Mouse (Mus musculus) lung, embryonic 16.5 days (tissue): ENCODE measurements around the gene Gm7879. TPM values are rescaled to one million over a fixed set of nuclear protein-coding genes. Genes with fewer than 3 reads are reported as not detected.
"Not testable (repeated sequence)": the region's sequence is repeated elsewhere in the genome, so short reads cannot be mapped to it uniquely, and the experiment has no call there.

Experiments used
- ATAC-seq: fragments of 200-750 bp; cut with Nextera tagmentation; 2 replicates; pipeline ENCODE4 v1.8.0; 2017; ENCODE audit warnings: low read depth, mild to moderate bottlenecking, moderate library complexity
- H3K27ac ChIP-seq: fragments of 300-500 bp; sonication (generic); 2 replicates; pipeline ENCODE4 v1.5.1; 2014; ENCODE audit warnings: mild to moderate bottlenecking, control low read depth, low read length
- H3K27me3 ChIP-seq: fragments of 300-500 bp; sonication (generic); 2 replicates; pipeline ENCODE4 v1.6.1; 2014; ENCODE audit warnings: low read depth, low read length, mixed read lengths; ENCODE audit not compliant: control insufficient read depth, insufficient read depth
- H3K36me3 ChIP-seq: fragments of 300-500 bp; sonication (generic); 2 replicates; pipeline ENCODE4 v1.6.1; 2014; ENCODE audit warnings: low read length; ENCODE audit not compliant: control insufficient read depth, insufficient read depth
- H3K4me1 ChIP-seq: fragments of 300-500 bp; sonication (generic); replicated peaks from 2 replicates; pipeline ENCODE4 v1.6.1; 2014; ENCODE audit warnings: low read length, mixed read lengths; ENCODE audit not compliant: control insufficient read depth, insufficient read depth
- H3K4me2 ChIP-seq: fragments of 300-500 bp; sonication (generic); 2 replicates; pipeline ENCODE4 v1.6.1; 2014; ENCODE audit warnings: low read depth, low read length, control low read depth
- H3K4me3 ChIP-seq: fragments of 300-500 bp; sonication (generic); 2 replicates; pipeline ENCODE4 v1.5.1; 2014; ENCODE audit warnings: mild to moderate bottlenecking, low read length, control low read depth
- H3K9ac ChIP-seq: fragments of 300-500 bp; sonication (generic); 2 replicates; pipeline ENCODE4 v1.6.1; 2014; ENCODE audit warnings: low read length, control low read depth
- H3K9me3 ChIP-seq: fragments of 300-500 bp; sonication (generic); 2 replicates; pipeline ENCODE4 v1.6.1; 2016; ENCODE audit warnings: low read length; ENCODE audit not compliant: control insufficient read depth
- WGBS: fragments of 180-500 bp; shearing (Covaris S2); extraction: QIAGEN DNeasy Blood & Tissue Kit; methylation state at CpG from one replicate; pipeline ENCODE4 v1.1.7; 2014; 5-methylcytosine and 5-hydroxymethylcytosine counted together
- polyA plus RNA-seq: library from polyadenylated mRNA; unstranded; fragments of >200 nt; fragmentation: Nextera tagmentation; extraction: Ambion mirVana; gene quantifications from 2 replicates; pipeline ENCODE4 v1.2.1, GENCODE M21; 2015

Gm7879 gene
- 0.68 and 1.2 TPM in 2 replicates for polyA plus RNA-seq

- not testable (repeated sequence) for H3K4me3 ChIP-seq, H3K27ac ChIP-seq, H3K36me3 ChIP-seq, H3K4me2 ChIP-seq, H3K27me3 ChIP-seq, H3K9me3 ChIP-seq, ATAC-seq, H3K9ac ChIP-seq, H3K4me1 ChIP-seq
- 93% methylated on average over 4 of the region's 4 CpGs for WGBS
Measured at GRCm38 (mm10) chr5:43912844-43913243, at the start of gene Gm7879. TSS of gene Gm7879 (plus strand) at chr5:43913144.

- no peaks in the 10 kb centered on the region for H3K36me3 ChIP-seq
- H3K4me2 ChIP-seq, result no peak overlapping the region
- H3K27me3 ChIP-seq, result no peaks in the 10 kb centered on the region
- no peak overlapping the region for H3K27ac ChIP-seq
- H3K9me3 ChIP-seq, result no peaks in the 10 kb centered on the region
- no peak for ATAC-seq
- WGBS, result 37% methylated on average over 6 of the region's 6 CpGs
- H3K4me3 ChIP-seq, result no peak overlapping the region
- no peaks in the 10 kb centered on the region; the same call in 1 of the 2 replicates for H3K4me1 ChIP-seq
- H3K9ac ChIP-seq, result no peak overlapping the region
Measured at GRCm38 (mm10) chr5:43863642-43864041, 49.3 kb upstream of the Gm7879 start.

GRCm38 (mm10) chr5:43865316-43865715, 47.6 kb upstream of the Gm7879 start:
- Histone ChIP-seq H3K27ac (no peak overlapping the region), H3K4me3 (no peak overlapping the region), H3K9ac (no peak overlapping the region), H3K36me3 (no peaks in the 10 kb centered on the region), H3K27me3 (no peaks in the 10 kb centered on the region), H3K4me2 (no peak overlapping the region), H3K9me3 (no peaks in the 10 kb centered on the region), H3K4me1 (no peaks in the 10 kb centered on the region; the same call in 1 of the 2 replicates)
- 53% methylated on average over 2 of the region's 2 CpGs for WGBS
- no peak for ATAC-seq

GRCm38 (mm10) chr5:43868253-43868652, 44.7 kb upstream of the Gm7879 start, which contains the start of gene Cd38:
TSS of gene Cd38 (plus strand) at chr5:43868553.
- Histone ChIP-seq H3K4me3 (peak within 1 kb of the TSS; percentile 48), H3K27ac (peak within 1 kb of the TSS; percentile 38), H3K36me3 (no peaks in the 10 kb centered on the region), H3K4me1 (no peaks in the 10 kb centered on the region; the same call in 1 of the 2 replicates), H3K4me2 (peak within 1 kb of the TSS; percentile 66), H3K9ac (peak within 1 kb of the TSS; percentile 61), H3K9me3 (no peaks in the 10 kb centered on the region), H3K27me3 (no peaks in the 10 kb centered on the region)
- ATAC-seq, result no peak

- 3% methylated on average over 28 of the region's 28 CpGs for WGBS
- Histone ChIP-seq H3K4me1 (no peaks in the 10 kb centered on the region; the same call in 1 of the 2 replicates), H3K9me3 (no peaks in the 10 kb centered on the region), H3K27me3 (no peaks in the 10 kb centered on the region), H3K36me3 (no peaks in the 10 kb centered on the region), H3K9ac (peak overlapping the region; percentile 61), H3K27ac (peak overlapping the region; percentile 38), H3K4me3 (peak overlapping the region; percentile 48), H3K4me2 (peak overlapping the region; percentile 66)
- peak; percentile 80 for ATAC-seq
Measured at GRCm38 (mm10) chr5:43868711-43869600, 44.0 kb upstream of the Gm7879 start.

GRCm38 (mm10) chr5:43871845-43872244, 41.1 kb upstream of the Gm7879 start:
- Histone ChIP-seq H3K9me3 (no peaks in the 10 kb centered on the region), H3K27me3 (no peaks in the 10 kb centered on the region), H3K9ac (no peak overlapping the region), H3K27ac (no peak overlapping the region), H3K4me2 (no peak overlapping the region), H3K4me3 (no peak overlapping the region), H3K36me3 (no peaks in the 10 kb centered on the region), H3K4me1 (no peaks in the 10 kb centered on the region; the same call in 1 of the 2 replicates)
- ATAC-seq, result no peak
- 60% methylated on average over 1 of the region's 1 CpGs for WGBS

GRCm38 (mm10) chr5:43872652-43873051, 40.3 kb upstream of the Gm7879 start:
- H3K36me3 ChIP-seq, result no peaks in the 10 kb centered on the region
- no peak overlapping the region for H3K9ac ChIP-seq
- WGBS, result 48% methylated on average over 1 of the region's 1 CpGs
- no peak overlapping the region for H3K4me3 ChIP-seq
- H3K4me2 ChIP-seq, result no peak overlapping the region
- no peaks in the 10 kb centered on the region for H3K27me3 ChIP-seq
- ATAC-seq, result no peak
- no peaks in the 10 kb centered on the region; the same call in 1 of the 2 replicates for H3K4me1 ChIP-seq
- no peak overlapping the region for H3K27ac ChIP-seq
- no peaks in the 10 kb centered on the region for H3K9me3 ChIP-seq

GRCm38 (mm10) chr5:43882034-43882433, 30.9 kb upstream of the Gm7879 start:
- Histone ChIP-seq H3K36me3 (no peaks in the 10 kb centered on the region), H3K9ac (no peak overlapping the region), H3K9me3 (no peaks in the 10 kb centered on the region), H3K4me3 (no peak overlapping the region), H3K4me2 (no peak overlapping the region), H3K27ac (no peak overlapping the region), H3K4me1 (0 out of 2 replicates have a peak, but pooled peaks cover 2% of the 10 kb centered on the region), H3K27me3 (no peaks in the 10 kb centered on the region)
- WGBS, result 75% methylated on average over 3 of the region's 3 CpGs
- no peak for ATAC-seq

- WGBS, result 34% methylated on average over 3 of the region's 3 CpGs
- Histone ChIP-seq H3K27ac (no peak overlapping the region), H3K36me3 (no peaks in the 10 kb centered on the region), H3K4me1 (0 out of 2 replicates have a peak, but pooled peaks cover 2% of the 10 kb centered on the region), H3K4me3 (no peak overlapping the region), H3K9ac (no peak overlapping the region), H3K27me3 (no peaks in the 10 kb centered on the region), H3K9me3 (no peaks in the 10 kb centered on the region), H3K4me2 (no peak overlapping the region)
- no peak for ATAC-seq
Measured at GRCm38 (mm10) chr5:43885060-43885820, 27.7 kb upstream of the Gm7879 start.
